Mouse (Mus musculus): ENCODE measurements at regions not wholly inside any gene's neighbourhood (a gene's known extent, or its start where the extent isn't known, plus 50 kb on each side); places are given as distances from the start of the nearest gene placed in this dataset.
A peak's percentile ranks its signal among the peaks of the same experiment; 100 is the strongest.
"Not testable (repeated sequence)": the region's sequence is repeated elsewhere in the genome, so short reads cannot be mapped to it uniquely, and the experiment has no call there.

DNA sequence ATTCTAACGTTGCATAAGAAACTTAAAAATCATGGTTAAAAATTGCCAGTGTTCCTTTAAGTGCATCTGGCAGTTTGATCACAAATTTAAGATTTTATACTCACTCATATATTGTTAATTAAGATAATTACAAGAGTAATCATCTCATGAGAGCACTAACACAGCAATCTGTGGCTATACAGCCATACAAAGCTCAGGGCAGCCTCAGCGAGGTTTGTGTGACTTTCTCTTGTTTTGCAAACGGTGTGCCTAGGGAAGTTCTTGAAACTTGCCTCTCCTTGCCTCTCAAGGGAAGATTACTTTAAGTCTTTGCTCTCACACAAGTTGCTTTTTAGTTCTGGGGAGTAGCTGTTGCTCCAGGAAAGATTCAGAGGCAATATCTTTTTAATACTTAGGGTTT, 58.1 kb upstream of the Slc1a4 start:
- Histone ChIP-seq H3K9ac (no peak overlapping the region), H3K4me2 (no peak overlapping the region), H3K27ac (no peak overlapping the region), H3K36me3 (no peaks in the 10 kb centered on the region; the same call in 1 of the 2 replicates), H3K9me3 (peaks cover 3% of the 10 kb centered on the region; the same call in 1 of the 2 replicates), H3K4me1 (no peaks in the 10 kb centered on the region), H3K27me3 (no peaks in the 10 kb centered on the region), H3K4me3 (no peak overlapping the region)
- WGBS: 70% methylated on average over 3 of the region's 3 CpGs
- no peak for ATAC-seq (ENCODE audit: borderline replicate concordance, extremely low read depth, low FRiP score, low TSS enrichment)

DNA sequence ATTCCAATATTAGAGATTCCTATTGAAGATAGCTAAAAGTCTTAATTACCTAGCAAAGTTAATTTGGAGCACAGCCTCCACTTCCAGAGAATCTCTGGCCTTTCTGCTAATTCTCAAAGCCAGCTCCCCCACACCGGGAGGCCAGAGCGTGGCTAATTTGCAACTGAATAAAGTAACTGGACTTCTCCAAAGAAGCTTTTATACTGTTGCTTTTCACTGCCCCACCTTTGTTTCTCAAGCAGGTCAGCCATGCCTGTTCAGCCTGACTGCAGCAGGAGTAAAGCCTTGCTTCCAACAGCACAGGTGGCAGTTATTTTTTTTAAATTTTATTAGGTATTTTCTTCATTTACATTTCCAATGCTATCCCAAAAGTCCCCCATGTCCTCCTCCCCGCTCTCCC, 60.8 kb upstream of the Slc1a4 start:
- WGBS: 90% methylated on average over 3 of the region's 3 CpGs
- not testable (repeated sequence) for ATAC-seq (ENCODE audit: borderline replicate concordance, extremely low read depth, low FRiP score, low TSS enrichment); H3K27ac ChIP-seq

DNA sequence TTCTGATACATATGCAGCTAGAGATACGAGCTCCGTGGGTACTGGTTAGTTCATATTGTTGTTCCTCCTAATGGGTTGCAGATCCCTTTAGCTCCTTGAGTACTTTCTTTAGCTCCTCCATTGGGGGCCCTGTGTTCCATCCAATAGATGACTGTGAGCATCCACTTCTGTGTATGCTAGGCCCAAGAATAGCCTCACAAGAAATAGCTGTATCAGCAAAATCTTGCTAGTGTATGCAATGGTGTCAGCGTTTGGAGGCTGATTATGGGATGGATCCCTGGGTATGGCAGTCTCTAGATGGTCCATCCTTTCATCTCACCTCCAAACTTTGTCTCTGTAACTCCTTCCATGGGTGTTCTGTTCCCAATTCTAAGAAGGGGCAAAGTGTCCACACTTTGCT, 61.3 kb upstream of the Slc1a4 start:
- H3K36me3 ChIP-seq; H3K27ac ChIP-seq; H3K9ac ChIP-seq; H3K9me3 ChIP-seq; ATAC-seq (ENCODE audit: borderline replicate concordance, extremely low read depth, low FRiP score, low TSS enrichment); H3K4me2 ChIP-seq; H3K4me3 ChIP-seq; H3K27me3 ChIP-seq: not testable (repeated sequence)
- H3K4me1 ChIP-seq: peaks cover 12% of the 10 kb centered on the region
- 90% methylated on average over 3 of the region's 3 CpGs for WGBS

More for the DNA sequence above, 60.8 kb upstream of the Slc1a4 start:
- H3K4me3 ChIP-seq, H3K27me3 ChIP-seq, H3K4me2 ChIP-seq, H3K9ac ChIP-seq, H3K9me3 ChIP-seq, H3K36me3 ChIP-seq: not testable (repeated sequence)
- peaks cover 12% of the 10 kb centered on the region for H3K4me1 ChIP-seq

DNA sequence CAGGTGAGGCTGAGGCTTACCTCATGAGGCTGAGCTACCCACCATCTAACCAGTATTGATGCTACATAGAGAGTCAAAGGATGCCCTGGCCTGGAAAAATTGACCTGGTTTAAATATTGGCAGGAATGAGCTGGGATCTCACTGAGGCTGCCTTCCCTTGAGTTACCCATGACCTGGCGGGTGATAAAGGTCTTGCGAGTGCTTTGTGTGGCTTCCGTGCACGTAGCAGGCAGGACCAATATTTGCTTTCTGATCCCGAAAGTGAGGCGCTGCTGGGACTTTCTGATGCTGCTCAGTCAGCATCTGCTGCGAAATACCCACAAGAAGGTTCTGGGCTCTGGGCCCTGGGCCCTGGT, 63.3 kb upstream of the Slc1a4 start:
- H3K27ac ChIP-seq: peak overlapping the region; percentile 87
- ATAC-seq (ENCODE audit: borderline replicate concordance, extremely low read depth, low FRiP score, low TSS enrichment): peak; percentile 28; the same call in 1 of the 2 replicates
- no peak overlapping the region for H3K4me3 ChIP-seq
- peaks cover 21% of the 10 kb centered on the region for H3K4me1 ChIP-seq
- 59% methylated on average over 7 of the region's 7 CpGs for WGBS
- H3K9ac ChIP-seq: no peak overlapping the region
- no peaks in the 10 kb centered on the region; the same call in 1 of the 2 replicates for H3K36me3 ChIP-seq
- H3K4me2 ChIP-seq: peak overlapping the region; percentile 31; the same call in 1 of the 2 replicates
- no peaks in the 10 kb centered on the region for H3K27me3 ChIP-seq
- peaks cover 3% of the 10 kb centered on the region; the same call in 1 of the 2 replicates for H3K9me3 ChIP-seq

DNA sequence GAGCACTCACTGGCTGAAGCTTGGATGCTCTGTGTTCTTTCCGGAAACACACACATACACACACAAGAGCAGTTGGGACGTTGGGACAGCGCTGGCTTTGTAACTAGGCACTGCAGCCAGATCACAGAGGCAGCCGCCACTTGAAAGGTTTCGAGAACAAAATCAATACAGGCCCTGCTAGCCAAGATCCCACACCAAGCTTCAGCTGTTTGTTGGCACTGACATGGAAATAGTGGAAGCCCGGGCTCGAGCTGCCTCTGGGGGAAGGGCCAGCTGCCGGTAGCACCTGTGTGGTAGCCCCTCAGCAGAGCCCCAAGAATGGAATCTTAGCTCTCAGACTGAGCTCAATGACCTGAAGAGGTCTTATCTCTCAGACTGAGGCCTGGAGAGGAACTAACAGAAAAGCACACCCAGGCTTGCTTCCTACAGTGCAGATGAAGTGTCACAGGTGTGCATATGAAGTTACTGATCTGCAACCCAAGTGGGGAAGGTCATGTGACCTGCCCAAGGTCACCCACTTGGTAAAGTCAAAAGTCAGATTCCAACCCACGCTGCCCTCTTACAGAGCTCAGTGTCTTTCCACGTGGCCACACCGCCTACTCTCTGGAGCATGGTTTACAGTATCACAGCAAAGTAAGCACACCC, 63.8 kb upstream of the Slc1a4 start:
- peak; percentile 87 for ATAC-seq (ENCODE audit: borderline replicate concordance, extremely low read depth, low FRiP score, low TSS enrichment)

DNA sequence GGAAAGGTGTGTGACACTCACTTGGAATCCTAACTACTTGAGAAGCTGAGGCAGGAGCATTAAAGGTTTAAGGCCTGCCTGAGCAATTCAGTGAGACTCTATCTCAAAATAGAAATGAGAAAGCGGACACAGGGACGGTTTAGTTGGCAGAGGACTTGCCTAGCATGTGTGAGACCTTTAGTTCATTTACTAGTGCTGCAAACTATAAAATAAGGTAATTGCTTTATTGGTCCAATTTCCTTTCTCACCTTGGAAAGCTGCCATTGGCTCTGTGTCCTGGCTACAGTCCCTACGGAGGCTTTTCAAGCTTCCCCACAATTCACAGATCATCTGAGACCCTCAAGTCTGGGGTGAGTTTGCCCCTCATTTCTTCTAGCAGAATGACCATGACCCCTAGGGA, 64.4 kb upstream of the Slc1a4 start:
- ATAC-seq (ENCODE audit: borderline replicate concordance, extremely low read depth, low FRiP score, low TSS enrichment): no peak
- Histone ChIP-seq H3K4me1 (peaks cover 28% of the 10 kb centered on the region), H3K4me3 (no peak overlapping the region), H3K9ac (no peak overlapping the region), H3K27me3 (no peaks in the 10 kb centered on the region), H3K4me2 (no peak overlapping the region), H3K9me3 (no peaks in the 10 kb centered on the region), H3K27ac (peak overlapping the region; percentile 87), H3K36me3 (no peaks in the 10 kb centered on the region)
- 47% methylated on average over 3 of the region's 3 CpGs for WGBS

More for the DNA sequence above, 63.8 kb upstream of the Slc1a4 start:
- H3K4me3 ChIP-seq: no peak overlapping the region
- peak overlapping the region; percentile 31; the same call in 1 of the 2 replicates for H3K4me2 ChIP-seq
- H3K9me3 ChIP-seq: peaks cover 2% of the 10 kb centered on the region; the same call in 1 of the 2 replicates
- no peaks in the 10 kb centered on the region for H3K27me3 ChIP-seq
- peaks cover 25% of the 10 kb centered on the region for H3K4me1 ChIP-seq
- no peak overlapping the region for H3K9ac ChIP-seq
- H3K27ac ChIP-seq: peak overlapping the region; percentile 87
- no peaks in the 10 kb centered on the region; the same call in 1 of the 2 replicates for H3K36me3 ChIP-seq
- 58% methylated on average over 11 of the region's 11 CpGs for WGBS

DNA sequence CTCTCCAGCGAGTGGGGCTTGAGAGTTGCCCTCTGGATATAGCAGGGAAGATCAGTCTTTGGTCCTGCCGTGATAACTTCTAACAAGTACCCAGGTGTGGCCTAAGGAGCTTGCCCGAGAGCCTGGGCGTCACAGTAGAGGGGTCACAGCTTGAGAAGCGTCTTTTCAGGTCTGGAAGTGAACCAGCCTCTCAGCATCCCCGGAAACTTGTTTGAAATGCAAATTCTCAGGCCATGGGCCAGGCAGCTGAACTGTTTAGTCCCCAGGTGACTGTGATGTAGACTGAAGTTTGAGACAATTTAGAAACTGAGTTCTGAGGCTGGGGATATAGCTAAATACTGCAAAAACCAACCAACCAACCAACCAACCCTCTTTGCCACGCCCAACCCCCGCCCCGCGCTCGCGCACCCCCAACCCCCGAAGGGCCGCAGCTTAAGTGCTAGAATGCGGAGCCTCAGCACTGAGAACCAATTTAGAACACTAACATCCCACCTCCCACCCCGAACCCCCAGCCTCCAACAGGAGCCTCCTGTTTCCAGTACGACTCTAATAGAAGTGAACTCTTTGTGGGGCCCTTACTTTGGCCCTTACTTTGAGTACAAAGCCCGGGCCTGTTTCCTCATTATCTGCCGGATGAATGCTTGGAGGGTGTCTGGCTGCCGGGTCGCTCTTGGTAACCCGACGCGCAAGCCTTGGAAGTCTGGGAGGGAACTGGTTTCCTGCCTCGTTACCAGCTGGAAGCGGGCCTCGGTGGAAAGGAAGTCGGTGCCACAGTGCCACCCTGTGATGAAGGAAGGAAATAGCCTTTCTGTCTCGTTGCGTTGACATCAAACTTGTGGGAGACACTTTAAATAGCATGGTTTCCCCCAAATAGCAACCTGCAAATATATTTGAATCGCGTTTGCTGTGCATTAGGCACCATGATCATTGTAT, 68.1 kb upstream of the Slc1a4 start:
- peak overlapping the region; percentile 44 for H3K9ac ChIP-seq
- WGBS: 9% methylated on average over 32 of the region's 32 CpGs
- no peaks in the 10 kb centered on the region for H3K27me3 ChIP-seq
- H3K4me3 ChIP-seq: peak overlapping the region; percentile 34
- H3K27ac ChIP-seq: peak overlapping the region; percentile 66; the same call in 1 of the 2 replicates
- H3K4me1 ChIP-seq: peaks cover 34% of the 10 kb centered on the region
- H3K4me2 ChIP-seq: peak overlapping the region; percentile 64
- no peaks in the 10 kb centered on the region for H3K36me3 ChIP-seq
- ATAC-seq (ENCODE audit: borderline replicate concordance, extremely low read depth, low FRiP score, low TSS enrichment): peak; percentile 86
- no peaks in the 10 kb centered on the region for H3K9me3 ChIP-seq

DNA sequence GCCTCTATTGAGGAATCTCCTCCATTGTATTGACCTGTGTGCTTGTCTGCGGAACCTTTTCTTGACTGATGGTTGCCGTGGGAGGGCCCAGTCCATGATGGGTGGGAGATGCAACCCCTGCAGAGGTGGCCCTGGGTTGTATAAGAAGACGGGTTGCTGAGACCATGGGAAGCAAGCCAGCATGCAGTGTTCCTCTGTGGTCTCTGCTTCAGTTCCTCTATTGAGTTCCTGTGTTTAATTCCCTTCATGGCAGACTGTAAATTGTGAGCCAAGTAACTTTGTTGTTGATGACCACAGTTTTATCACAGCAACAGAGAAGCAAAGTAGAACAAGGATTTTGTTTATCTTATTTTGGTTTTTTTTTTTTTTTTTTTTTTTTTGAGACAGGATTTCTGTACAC, 70.9 kb upstream of the Slc1a4 start:
- no peak for ATAC-seq (ENCODE audit: borderline replicate concordance, extremely low read depth, low FRiP score, low TSS enrichment)
- Histone ChIP-seq H3K4me2 (no peak overlapping the region), H3K27ac (no peak overlapping the region), H3K9ac (no peak overlapping the region), H3K4me1 (peaks cover 22% of the 10 kb centered on the region), H3K27me3 (no peaks in the 10 kb centered on the region), H3K4me3 (no peak overlapping the region), H3K9me3 (no peaks in the 10 kb centered on the region), H3K36me3 (no peaks in the 10 kb centered on the region)
- WGBS: 73% methylated on average over 3 of the region's 3 CpGs

DNA sequence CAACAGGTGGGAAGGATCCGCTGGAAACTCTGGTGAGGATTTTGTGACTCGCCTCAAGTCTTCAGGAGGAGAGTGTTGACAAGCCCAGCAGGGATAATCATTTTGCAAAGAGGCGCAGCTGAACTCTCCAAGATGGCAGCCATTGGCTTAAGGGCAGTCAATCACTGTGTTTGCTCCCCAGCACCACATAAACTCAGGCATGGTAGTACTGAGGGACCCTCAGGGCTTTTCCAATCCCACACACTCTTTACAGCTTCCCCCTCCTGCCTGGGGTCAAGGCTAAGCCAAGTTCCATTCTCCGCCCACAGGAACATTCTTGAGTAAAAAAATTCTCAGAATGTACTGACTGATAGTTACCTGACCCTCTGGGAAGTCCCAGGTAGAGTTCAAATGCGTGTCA, 72.0 kb upstream of the Slc1a4 start:
- Histone ChIP-seq H3K9ac (no peak overlapping the region), H3K36me3 (no peaks in the 10 kb centered on the region), H3K9me3 (no peaks in the 10 kb centered on the region), H3K27me3 (no peaks in the 10 kb centered on the region), H3K27ac (no peak overlapping the region), H3K4me2 (no peak overlapping the region), H3K4me1 (peaks cover 22% of the 10 kb centered on the region), H3K4me3 (no peak overlapping the region)
- ATAC-seq (ENCODE audit: borderline replicate concordance, extremely low read depth, low FRiP score, low TSS enrichment): no peak
- WGBS: 74% methylated on average over 5 of the region's 5 CpGs

DNA sequence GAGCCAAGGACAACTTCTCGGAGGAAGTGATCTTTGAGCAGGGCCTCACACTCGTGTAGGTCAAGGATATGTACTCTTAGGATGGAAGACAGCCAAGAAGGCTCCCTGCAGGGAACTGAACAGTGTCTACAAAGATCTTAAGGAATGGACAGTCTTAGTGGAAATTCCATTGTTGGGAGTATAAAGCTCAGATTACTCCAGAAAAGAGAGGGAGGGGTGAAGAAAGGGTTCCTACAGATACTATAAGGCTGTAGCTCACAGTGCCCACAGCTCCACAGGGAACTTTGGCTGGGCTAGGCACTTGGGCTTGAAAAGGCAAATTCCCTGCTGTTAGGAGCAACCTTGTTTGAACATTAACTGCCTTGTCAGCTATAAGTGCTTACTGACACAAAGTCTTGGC, 85.6 kb upstream of the Slc1a4 start:
- Histone ChIP-seq H3K27me3 (no peaks in the 10 kb centered on the region), H3K4me3 (no peak overlapping the region), H3K4me1 (no peaks in the 10 kb centered on the region), H3K9me3 (peaks cover 3% of the 10 kb centered on the region; the same call in 1 of the 2 replicates), H3K4me2 (no peak overlapping the region), H3K27ac (no peak overlapping the region), H3K9ac (no peak overlapping the region), H3K36me3 (no peaks in the 10 kb centered on the region)
- ATAC-seq (ENCODE audit: borderline replicate concordance, extremely low read depth, low FRiP score, low TSS enrichment): no peak
- 48% methylated on average over 2 of the region's 2 CpGs for WGBS

DNA sequence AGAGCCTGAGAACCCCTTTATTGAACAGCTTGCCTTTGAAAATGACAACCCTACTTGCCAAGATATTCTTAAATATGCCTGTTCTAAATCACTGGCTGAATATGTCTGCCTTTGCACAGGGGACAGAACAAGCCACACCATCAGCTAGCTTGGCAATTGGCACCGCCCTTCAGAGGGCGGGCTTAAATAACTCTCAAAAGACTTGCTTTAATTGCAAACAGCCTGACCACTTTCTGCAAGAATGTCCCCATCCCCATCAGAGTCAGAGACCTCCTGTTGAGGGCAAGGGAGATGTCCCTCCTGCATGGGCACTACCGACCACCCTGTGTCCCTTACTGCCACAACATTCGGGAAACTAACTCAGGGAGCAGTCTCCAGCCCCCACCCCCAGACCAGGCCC, 88.4 kb upstream of the Slc1a4 start:
- Histone ChIP-seq H3K9ac (no peak overlapping the region), H3K27ac (no peak overlapping the region), H3K4me1 (no peaks in the 10 kb centered on the region), H3K36me3 (no peaks in the 10 kb centered on the region), H3K27me3 (no peaks in the 10 kb centered on the region), H3K4me3 (no peak overlapping the region), H3K9me3 (no peaks in the 10 kb centered on the region), H3K4me2 (no peak overlapping the region)
- WGBS: 83% methylated on average over 4 of the region's 4 CpGs
- no peak for ATAC-seq (ENCODE audit: borderline replicate concordance, extremely low read depth, low FRiP score, low TSS enrichment)

DNA sequence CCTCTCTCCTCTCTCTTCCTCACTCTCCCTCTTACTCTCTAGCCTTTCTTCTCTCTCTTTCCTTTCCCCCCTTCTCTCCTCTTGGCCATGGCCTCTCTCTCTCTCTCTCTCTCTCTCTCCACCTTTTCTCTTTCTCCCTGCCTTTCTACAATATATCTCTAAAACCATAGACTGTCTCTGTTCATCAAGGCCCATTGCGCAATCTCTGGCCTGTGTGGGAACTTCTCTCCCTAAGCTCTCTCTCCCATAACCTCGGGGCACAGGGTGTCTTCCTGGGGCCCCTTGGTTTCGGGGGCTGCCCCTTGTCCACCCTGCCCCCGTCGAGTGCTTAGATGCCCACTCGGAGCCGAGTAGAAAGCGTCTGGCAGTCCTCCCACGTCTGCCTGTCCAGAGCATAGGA, 103.5 kb upstream of the Slc1a4 start:
- no peak for ATAC-seq (ENCODE audit: borderline replicate concordance, extremely low read depth, low FRiP score, low TSS enrichment)

More for the DNA sequence above, 103.5 kb upstream of the Slc1a4 start:
- Histone ChIP-seq H3K27ac (no peak overlapping the region), H3K4me3 (no peak overlapping the region), H3K4me1 (no peaks in the 10 kb centered on the region), H3K36me3 (no peaks in the 10 kb centered on the region), H3K4me2 (no peak overlapping the region), H3K27me3 (no peaks in the 10 kb centered on the region), H3K9ac (no peak overlapping the region), H3K9me3 (no peaks in the 10 kb centered on the region)
- 62% methylated on average over 9 of the region's 9 CpGs for WGBS

Data from lung, embryonic 15.5 days (tissue).